Mouse (Mus musculus) forebrain, embryonic 12.5 days (tissue): ENCODE results near the gene Il10. TPM values are rescaled to one million over a fixed set of nuclear protein-coding genes. Genes with fewer than 3 reads are reported as not detected.
"Not testable (repeated sequence)": the region's sequence is repeated elsewhere in the genome, so short reads cannot be mapped to it uniquely, and the experiment has no call there.

Source experiments
- ATAC-seq: fragments of 200-750 bp; cut with Nextera tagmentation; 2 replicates; pipeline ENCODE4 v1.8.0; 2017; ENCODE audit warnings: moderate TSS enrichment; ENCODE audit not compliant: low FRiP score
- H3K27ac ChIP-seq: fragments of 300-500 bp; sonication (generic); 2 replicates; pipeline ENCODE4 v1.5.1; 2016; ENCODE audit warnings: mild to moderate bottlenecking
- H3K27me3 ChIP-seq: fragments of 300-500 bp; sonication (generic); 2 replicates; pipeline ENCODE4 v1.6.1; 2016; ENCODE audit warnings: mild to moderate bottlenecking
- H3K36me3 ChIP-seq: fragments of 300-500 bp; sonication (generic); replicated peaks from 2 replicates; pipeline ENCODE4 v1.6.1; 2016; ENCODE audit warnings: mild to moderate bottlenecking
- H3K4me1 ChIP-seq: fragments of 300-500 bp; sonication (generic); 2 replicates; pipeline ENCODE4 v1.6.1; 2016
- H3K4me2 ChIP-seq: fragments of 300-500 bp; sonication (generic); 2 replicates; pipeline ENCODE4 v1.6.1; 2016; ENCODE audit warnings: mild to moderate bottlenecking, moderate library complexity
- H3K4me3 ChIP-seq: fragments of 300-500 bp; sonication (generic); replicated peaks from 2 replicates; pipeline ENCODE4 v1.5.1; 2016; ENCODE audit warnings: mild to moderate bottlenecking
- H3K9ac ChIP-seq: fragments of 300-500 bp; sonication (generic); 2 replicates; pipeline ENCODE4 v1.6.1; 2016; ENCODE audit warnings: mild to moderate bottlenecking
- H3K9me3 ChIP-seq: fragments of 300-500 bp; sonication (generic); 2 replicates; pipeline ENCODE4 v1.6.1; 2016
- WGBS: fragments of 180-500 bp; shearing (Covaris S2); methylation state at CpG from one replicate; pipeline ENCODE4 v1.1.7; 2016; 5-methylcytosine and 5-hydroxymethylcytosine counted together
- polyA plus RNA-seq: library from polyadenylated mRNA; unstranded; fragments of >200 nt; fragmentation: Nextera tagmentation; extraction: Ambion mirVana; gene quantifications from 2 replicates; pipeline ENCODE4 v1.2.1, GENCODE M21; 2016

Gene Il10
- polyA plus RNA-seq, 1 experiment from 2014 or later: not detected

- no peak overlapping the region for H3K27ac ChIP-seq
- no peak overlapping the region for H3K4me3 ChIP-seq
- no peaks in the 10 kb centered on the region for H3K36me3 ChIP-seq
- no peak overlapping the region for H3K9ac ChIP-seq
- H3K27me3 ChIP-seq: no peaks in the 10 kb centered on the region
- no peaks in the 10 kb centered on the region for H3K9me3 ChIP-seq
- H3K4me2 ChIP-seq: no peak overlapping the region
- H3K4me1 ChIP-seq: no peaks in the 10 kb centered on the region
- 83% methylated on average over 11 of the region's 11 CpGs for WGBS
- no peak for ATAC-seq
Measured at GRCm38 (mm10) chr1:131021900-131022590, 2.4 kb downstream of the Il10 start.

GRCm38 (mm10) chr1:131022591-131023249 lies 3.1 kb downstream of the Il10 start:
- H3K9ac ChIP-seq: no peak overlapping the region
- H3K9me3 ChIP-seq: no peaks in the 10 kb centered on the region
- H3K4me3 ChIP-seq: no peak overlapping the region
- no peak overlapping the region for H3K4me2 ChIP-seq
- H3K4me1 ChIP-seq: no peaks in the 10 kb centered on the region
- no peak overlapping the region for H3K27ac ChIP-seq
- H3K36me3 ChIP-seq: no peaks in the 10 kb centered on the region
- 80% methylated on average over 5 of the region's 5 CpGs for WGBS
- no peak for ATAC-seq
- H3K27me3 ChIP-seq: no peaks in the 10 kb centered on the region

- 93% methylated on average over 4 of the region's 4 CpGs for WGBS
- not testable (repeated sequence) for H3K9ac ChIP-seq, H3K4me1 ChIP-seq, H3K36me3 ChIP-seq, H3K4me3 ChIP-seq, H3K9me3 ChIP-seq, ATAC-seq, H3K27ac ChIP-seq, H3K4me2 ChIP-seq, H3K27me3 ChIP-seq
Measured at GRCm38 (mm10) chr1:131023250-131023858, 3.7 kb downstream of the Il10 start.

- WGBS: 83% methylated on average over 8 of the region's 8 CpGs
Measured at GRCm38 (mm10) chr1:131024900-131025842, 5.5 kb downstream of the Il10 start.

GRCm38 (mm10) chr1:131025843-131026190 lies 6.2 kb downstream of the Il10 start:
- no peak overlapping the region for H3K4me2 ChIP-seq
- no peak overlapping the region for H3K27ac ChIP-seq
- 87% methylated on average over 4 of the region's 4 CpGs for WGBS
- H3K36me3 ChIP-seq: no peaks in the 10 kb centered on the region
- H3K27me3 ChIP-seq: no peaks in the 10 kb centered on the region
- no peaks in the 10 kb centered on the region for H3K4me1 ChIP-seq
- ATAC-seq: no peak
- H3K9me3 ChIP-seq: no peaks in the 10 kb centered on the region
- no peak overlapping the region for H3K9ac ChIP-seq
- H3K4me3 ChIP-seq: no peak overlapping the region

More at GRCm38 (mm10) chr1:131024900-131025842, 5.5 kb downstream of the Il10 start:
- Histone ChIP-seq H3K9ac (no peak overlapping the region), H3K36me3 (no peaks in the 10 kb centered on the region), H3K4me2 (no peak overlapping the region), H3K27ac (no peak overlapping the region), H3K9me3 (no peaks in the 10 kb centered on the region), H3K4me3 (no peak overlapping the region), H3K27me3 (no peaks in the 10 kb centered on the region), H3K4me1 (no peaks in the 10 kb centered on the region)
- no peak for ATAC-seq

DNA sequence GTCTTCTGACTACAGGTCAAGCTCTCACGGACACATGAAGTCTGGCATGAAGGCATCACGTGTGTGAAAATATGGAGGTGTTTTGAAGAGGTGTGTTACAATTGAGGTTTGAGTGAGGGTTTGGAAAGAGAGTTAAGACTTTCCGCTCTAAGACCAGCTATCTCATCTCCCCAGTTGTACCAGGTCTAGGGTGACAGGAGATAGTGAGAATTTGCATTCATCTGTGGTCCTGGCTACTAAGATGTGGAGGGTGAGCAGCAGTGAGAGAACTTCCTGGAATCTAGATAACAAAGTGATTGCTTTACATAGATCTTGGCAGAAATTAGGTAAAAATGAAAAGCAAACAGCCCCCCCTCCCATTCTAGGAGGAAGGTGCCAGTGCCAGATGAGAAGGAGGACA lies 9.6 kb downstream of the Il10 start:
- no peak overlapping the region for H3K4me2 ChIP-seq
- H3K4me3 ChIP-seq: no peak overlapping the region
- no peak for ATAC-seq
- no peaks in the 10 kb centered on the region for H3K9me3 ChIP-seq
- WGBS: 89% methylated on average over 3 of the region's 3 CpGs
- no peak overlapping the region for H3K27ac ChIP-seq
- H3K27me3 ChIP-seq: no peaks in the 10 kb centered on the region
- no peak overlapping the region for H3K9ac ChIP-seq
- no peaks in the 10 kb centered on the region for H3K36me3 ChIP-seq
- no peaks in the 10 kb centered on the region for H3K4me1 ChIP-seq

GRCm38 (mm10) chr1:131030261-131030660 lies 10.6 kb downstream of the Il10 start:
- WGBS: 75% methylated on average over 7 of the region's 7 CpGs
- ATAC-seq: no peak
- Histone ChIP-seq H3K4me1 (no peaks in the 10 kb centered on the region), H3K27ac (no peak overlapping the region), H3K4me3 (no peak overlapping the region), H3K9ac (no peak overlapping the region), H3K27me3 (no peaks in the 10 kb centered on the region), H3K4me2 (no peak overlapping the region), H3K36me3 (no peaks in the 10 kb centered on the region), H3K9me3 (no peaks in the 10 kb centered on the region)

GRCm38 (mm10) chr1:131031267-131031666 lies 11.6 kb downstream of the Il10 start:
- no peak for ATAC-seq
- Histone ChIP-seq H3K4me2 (no peak overlapping the region), H3K4me1 (no peaks in the 10 kb centered on the region), H3K27me3 (no peaks in the 10 kb centered on the region), H3K4me3 (no peak overlapping the region), H3K9ac (no peak overlapping the region), H3K27ac (no peak overlapping the region), H3K9me3 (no peaks in the 10 kb centered on the region), H3K36me3 (no peaks in the 10 kb centered on the region)
- 60% methylated on average over 3 of the region's 3 CpGs for WGBS

DNA sequence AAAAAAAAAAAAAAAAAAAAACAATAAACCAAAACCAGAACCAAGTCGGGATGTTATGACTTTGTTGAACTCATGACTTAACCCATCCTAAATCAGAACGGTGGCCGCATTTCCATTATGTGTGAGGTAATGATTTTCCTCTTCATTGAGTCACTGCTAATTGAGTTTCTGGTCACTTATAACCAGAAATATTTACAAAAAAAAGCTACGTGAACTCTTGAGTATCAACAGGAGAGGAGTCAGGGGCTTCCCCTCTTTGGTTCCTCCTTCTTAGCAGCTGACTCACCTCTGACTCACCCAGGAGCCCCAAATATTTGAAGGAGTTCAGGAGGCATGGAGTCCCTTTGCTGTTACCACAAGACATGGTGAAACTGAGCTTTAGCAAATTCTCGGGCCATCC lies 18.4 kb downstream of the Il10 start:
- no peak for ATAC-seq
- H3K9ac ChIP-seq: no peak overlapping the region
- WGBS: 98% methylated on average over 5 of the region's 5 CpGs

DNA sequence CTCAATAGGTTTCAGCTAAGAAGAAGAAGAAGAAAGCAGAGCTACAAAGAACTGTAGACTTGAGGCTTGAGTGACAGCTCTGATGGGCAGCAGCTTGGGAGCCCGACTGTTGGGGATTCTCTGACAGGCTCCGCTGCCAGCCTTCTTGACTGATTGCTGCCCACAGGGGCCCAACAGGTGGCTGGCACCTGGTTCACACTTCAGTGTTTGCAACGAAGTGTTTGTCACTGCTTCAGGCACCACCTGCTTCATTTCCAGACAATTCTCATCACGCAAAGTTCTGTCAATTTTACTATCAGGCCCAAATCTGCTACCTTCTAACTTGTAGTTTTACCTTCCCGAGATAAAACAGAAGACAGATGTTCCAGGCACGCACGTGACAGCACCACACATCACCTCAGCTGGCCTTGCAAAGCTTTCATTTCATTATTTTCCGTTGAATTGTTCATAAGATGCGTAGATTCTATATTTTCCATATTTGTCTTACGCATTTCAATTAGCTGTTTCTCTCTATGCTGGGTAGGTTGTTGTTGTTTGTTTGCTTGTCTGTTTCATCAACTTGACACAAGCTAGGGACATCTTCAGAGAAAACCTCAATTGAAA lies 18.9 kb downstream of the Il10 start:
- H3K9me3 ChIP-seq: no peaks in the 10 kb centered on the region
- WGBS: 92% methylated on average over 10 of the region's 10 CpGs
- H3K27ac ChIP-seq: no peak overlapping the region
- no peak for ATAC-seq
- H3K36me3 ChIP-seq: no peaks in the 10 kb centered on the region
- H3K27me3 ChIP-seq: no peaks in the 10 kb centered on the region
- no peak overlapping the region for H3K4me2 ChIP-seq
- no peak overlapping the region for H3K4me3 ChIP-seq
- no peaks in the 10 kb centered on the region for H3K4me1 ChIP-seq
- no peak overlapping the region for H3K9ac ChIP-seq

More for the DNA sequence above, 18.4 kb downstream of the Il10 start:
- no peaks in the 10 kb centered on the region for H3K27me3 ChIP-seq
- no peaks in the 10 kb centered on the region for H3K9me3 ChIP-seq
- no peaks in the 10 kb centered on the region for H3K4me1 ChIP-seq
- no peak overlapping the region for H3K4me3 ChIP-seq
- no peak overlapping the region for H3K4me2 ChIP-seq
- H3K36me3 ChIP-seq: no peaks in the 10 kb centered on the region
- no peak overlapping the region for H3K27ac ChIP-seq

GRCm38 (mm10) chr1:131039479-131039878 lies 19.8 kb downstream of the Il10 start:
- 92% methylated on average over 5 of the region's 5 CpGs for WGBS
- Histone ChIP-seq H3K4me2 (no peak overlapping the region), H3K36me3 (no peaks in the 10 kb centered on the region), H3K9me3 (no peaks in the 10 kb centered on the region), H3K27me3 (no peaks in the 10 kb centered on the region), H3K27ac (no peak overlapping the region), H3K9ac (no peak overlapping the region), H3K4me1 (no peaks in the 10 kb centered on the region), H3K4me3 (no peak overlapping the region)
- no peak for ATAC-seq

DNA sequence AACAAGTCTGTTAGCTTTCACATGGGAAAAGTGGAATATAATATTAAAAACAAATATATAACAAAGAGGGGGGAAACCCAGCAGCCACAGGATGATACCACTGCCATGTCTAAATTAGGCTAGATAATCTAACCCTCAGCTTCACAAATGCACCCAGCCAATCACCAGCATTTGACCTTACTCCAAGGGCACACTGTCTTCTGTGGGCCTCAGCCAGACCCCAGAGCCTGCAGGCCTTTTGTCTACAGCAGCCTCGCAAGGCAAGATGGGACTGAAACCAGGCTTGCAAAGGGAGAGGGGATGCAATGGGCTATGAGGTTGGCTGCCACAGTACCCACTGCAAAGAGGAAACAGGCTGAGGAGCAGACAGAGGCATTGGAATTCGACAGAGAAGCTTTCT lies 22.6 kb downstream of the Il10 start:
- Histone ChIP-seq H3K4me2 (no peak overlapping the region), H3K4me3 (no peak overlapping the region), H3K9ac (no peak overlapping the region), H3K4me1 (no peaks in the 10 kb centered on the region), H3K36me3 (no peaks in the 10 kb centered on the region), H3K9me3 (no peaks in the 10 kb centered on the region), H3K27ac (no peak overlapping the region), H3K27me3 (no peaks in the 10 kb centered on the region)
- ATAC-seq: no peak
- 59% methylated on average over 2 of the region's 2 CpGs for WGBS
